Mouse (Mus musculus) intestine, embryonic 14.5 days (tissue): ENCODE measurements at regions not wholly inside any gene's neighbourhood (a gene's known extent, or its start where the extent isn't known, plus 50 kb on each side); places are given as distances from the start of the nearest gene placed in this dataset.
"Not testable (repeated sequence)": the region's sequence is repeated elsewhere in the genome, so short reads cannot be mapped to it uniquely, and the experiment has no call there.

Experiments
- ATAC-seq: fragments of 200-750 bp; cut with Nextera tagmentation; replicated peaks from 2 replicates; pipeline ENCODE4 v1.8.0; 2017; ENCODE audit warnings: low read depth, moderate number of reproducible peaks, moderate TSS enrichment, moderate library complexity; ENCODE audit not compliant: low FRiP score, low TSS enrichment
- DNase-seq: peaks from one replicate; pipeline ENCODE4 v3.0.0-alpha.2; 2018; ENCODE audit warnings: low spot score
- H3K27ac ChIP-seq: fragments of 300-500 bp; sonication (generic); 2 replicates; pipeline ENCODE4 v1.5.1; 2014; ENCODE audit warnings: low read depth, mild to moderate bottlenecking, control low read depth
- H3K27me3 ChIP-seq: fragments of 300-500 bp; sonication (generic); replicated peaks from 2 replicates; pipeline ENCODE4 v1.6.1; 2014; ENCODE audit warnings: low read length, control low read depth; ENCODE audit not compliant: control insufficient read depth, insufficient read depth
- H3K36me3 ChIP-seq: fragments of 300-500 bp; sonication (generic); 2 replicates; pipeline ENCODE4 v1.6.1; 2014; ENCODE audit warnings: low read length, control low read depth; ENCODE audit not compliant: control insufficient read depth, insufficient read depth
- H3K4me1 ChIP-seq: fragments of 300-500 bp; sonication (generic); replicated peaks from 2 replicates; pipeline ENCODE4 v1.6.1; 2014; ENCODE audit warnings: low read length, control low read depth, mixed read lengths; ENCODE audit not compliant: control insufficient read depth, insufficient read depth
- H3K4me2 ChIP-seq: fragments of 300-500 bp; sonication (generic); 2 replicates; pipeline ENCODE4 v1.6.1; 2014; ENCODE audit warnings: low read length
- H3K4me3 ChIP-seq: fragments of 300-500 bp; sonication (generic); 2 replicates; pipeline ENCODE4 v1.5.1; 2014; ENCODE audit warnings: low read depth, low read length, control low read depth, mixed read lengths
- H3K9ac ChIP-seq: fragments of 300-500 bp; sonication (generic); 2 replicates; pipeline ENCODE4 v1.6.1; 2014; ENCODE audit warnings: mild to moderate bottlenecking, low read length
- H3K9me3 ChIP-seq: fragments of 300-500 bp; sonication (generic); 2 replicates; pipeline ENCODE4 v1.6.1; 2016; ENCODE audit warnings: low read length, control low read depth; ENCODE audit not compliant: control insufficient read depth
- WGBS: fragments of 180-500 bp; shearing (Covaris S2); extraction: QIAGEN DNeasy Blood & Tissue Kit; methylation state at CpG from one replicate; pipeline ENCODE4 v1.1.7; 2014; 5-methylcytosine and 5-hydroxymethylcytosine counted together

DNA sequence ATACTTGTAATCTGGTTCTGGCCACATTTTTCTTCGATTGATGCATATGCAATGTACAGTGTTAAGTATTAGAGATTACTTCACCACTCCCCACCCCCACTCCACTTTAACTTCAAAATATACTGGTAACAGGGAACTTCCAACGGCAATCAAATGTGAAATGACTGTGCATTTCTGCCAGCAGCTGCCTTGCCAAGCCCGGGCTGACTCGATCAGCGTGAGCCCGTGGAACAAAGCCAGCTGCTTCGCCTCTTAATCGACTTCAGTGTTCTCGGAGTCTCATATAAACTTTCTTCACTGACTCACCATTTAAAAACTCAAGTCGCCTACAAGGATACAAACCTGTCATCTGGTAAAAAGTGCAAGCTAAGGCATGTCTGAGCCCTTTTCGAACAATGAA, 188.7 kb upstream of the L3mbtl3 start:
- no peak overlapping the region for H3K4me3 ChIP-seq
- H3K9ac ChIP-seq = no peak overlapping the region
- no peaks in the 10 kb centered on the region for H3K27me3 ChIP-seq
- H3K4me1 ChIP-seq = no peaks in the 10 kb centered on the region
- ATAC-seq = no peak
- no peak overlapping the region for H3K27ac ChIP-seq
- 27% methylated on average over 11 of the region's 11 CpGs for WGBS
- DNase-seq = no peak
- no peaks in the 10 kb centered on the region for H3K36me3 ChIP-seq
- no peaks in the 10 kb centered on the region for H3K9me3 ChIP-seq
- 0 out of 2 replicates have a peak overlapping the region, but pooled peaks have one; percentile 23 for H3K4me2 ChIP-seq

DNA sequence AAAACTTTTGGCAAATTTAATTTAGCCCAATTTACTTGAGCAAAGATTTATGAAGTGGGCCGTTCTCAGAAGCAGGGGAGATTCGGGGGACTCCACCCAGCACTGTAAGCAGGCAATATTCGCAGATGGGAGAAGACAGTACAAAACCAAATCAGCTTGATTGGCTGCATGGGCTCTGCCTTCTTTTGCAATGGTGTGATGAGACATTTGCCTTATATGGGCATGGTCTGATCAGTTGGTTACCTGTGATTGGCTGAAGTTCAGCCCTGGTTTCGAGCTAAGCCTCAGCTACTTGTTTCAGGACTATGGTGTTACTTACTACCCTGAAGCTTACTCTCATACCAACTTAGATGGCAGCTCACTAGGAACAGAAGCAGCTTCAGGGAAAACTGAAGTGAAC, 185.6 kb upstream of the Arhgap18 start:
- 73% methylated on average over 4 of the region's 4 CpGs for WGBS
- H3K36me3 ChIP-seq = no peaks in the 10 kb centered on the region
- no peak overlapping the region for H3K4me2 ChIP-seq
- DNase-seq = no peak
- no peak for ATAC-seq
- H3K9me3 ChIP-seq = no peaks in the 10 kb centered on the region
- no peaks in the 10 kb centered on the region for H3K27me3 ChIP-seq
- H3K9ac ChIP-seq = no peak overlapping the region
- H3K4me3 ChIP-seq = no peak overlapping the region
- H3K27ac ChIP-seq = no peak overlapping the region
- H3K4me1 ChIP-seq = no peaks in the 10 kb centered on the region

- H3K4me3 ChIP-seq = no peak overlapping the region
Measured at GRCm38 (mm10) chr10:26570468-26570867, 182.8 kb upstream of the Arhgap18 start.

GRCm38 (mm10) chr10:26571377-26571776, 181.8 kb upstream of the Arhgap18 start:
- Histone ChIP-seq H3K27me3 (no peaks in the 10 kb centered on the region), H3K36me3 (no peaks in the 10 kb centered on the region), H3K27ac (no peak overlapping the region), H3K9me3 (no peaks in the 10 kb centered on the region), H3K4me2 (no peak overlapping the region), H3K9ac (no peak overlapping the region), H3K4me1 (no peaks in the 10 kb centered on the region), H3K4me3 (no peak overlapping the region)
- WGBS = 72% methylated on average over 1 of the region's 1 CpGs
- DNase-seq (no peak), ATAC-seq (no peak)

More at GRCm38 (mm10) chr10:26570468-26570867, 182.8 kb upstream of the Arhgap18 start:
- no peak overlapping the region for H3K9ac ChIP-seq
- H3K4me2 ChIP-seq = no peak overlapping the region
- no peak overlapping the region for H3K27ac ChIP-seq
- ATAC-seq (no peak), DNase-seq (no peak)
- H3K36me3 ChIP-seq = no peaks in the 10 kb centered on the region
- H3K27me3 ChIP-seq = no peaks in the 10 kb centered on the region
- 90% methylated on average over 5 of the region's 5 CpGs for WGBS
- H3K4me1 ChIP-seq = no peaks in the 10 kb centered on the region
- H3K9me3 ChIP-seq = no peaks in the 10 kb centered on the region

GRCm38 (mm10) chr10:26576153-26576552, 177.1 kb upstream of the Arhgap18 start:
- no peak overlapping the region for H3K9ac ChIP-seq
- H3K27me3 ChIP-seq = no peaks in the 10 kb centered on the region
- no peaks in the 10 kb centered on the region for H3K36me3 ChIP-seq
- no peak overlapping the region for H3K27ac ChIP-seq
- H3K9me3 ChIP-seq = no peaks in the 10 kb centered on the region
- no peak overlapping the region for H3K4me2 ChIP-seq
- H3K4me1 ChIP-seq = no peaks in the 10 kb centered on the region
- WGBS = 74% methylated on average over 3 of the region's 3 CpGs
- no peak overlapping the region for H3K4me3 ChIP-seq
- DNase-seq (no peak), ATAC-seq (no peak)

DNA sequence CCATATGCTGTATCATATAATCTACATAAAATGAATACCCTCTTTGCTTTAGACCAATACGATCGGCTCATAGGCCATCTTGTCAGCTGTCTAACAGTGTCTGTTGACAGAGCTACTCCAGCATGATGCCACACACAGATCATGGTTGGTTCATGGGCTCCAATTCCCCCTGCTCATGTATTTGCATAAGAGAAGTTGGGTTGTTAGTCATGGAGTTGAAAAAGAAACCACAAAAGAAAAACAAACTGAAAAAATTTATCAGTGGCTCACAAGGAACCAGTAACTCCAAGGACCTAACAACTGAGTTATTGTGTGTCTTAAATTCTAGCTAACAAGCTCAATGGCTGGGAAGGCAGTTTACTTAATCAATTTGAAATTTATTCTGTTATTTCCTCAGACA, 176.1 kb upstream of the Arhgap18 start:
- H3K4me3 ChIP-seq = no peak overlapping the region
- no peak for ATAC-seq
- H3K9ac ChIP-seq = no peak overlapping the region
- H3K27ac ChIP-seq = no peak overlapping the region
- no peaks in the 10 kb centered on the region for H3K36me3 ChIP-seq
- 88% methylated on average over 2 of the region's 2 CpGs for WGBS
- no peaks in the 10 kb centered on the region for H3K9me3 ChIP-seq
- no peaks in the 10 kb centered on the region for H3K4me1 ChIP-seq
- no peak for DNase-seq
- H3K4me2 ChIP-seq = no peak overlapping the region
- no peaks in the 10 kb centered on the region for H3K27me3 ChIP-seq

GRCm38 (mm10) chr10:26585106-26585505, 168.1 kb upstream of the Arhgap18 start:
- no peak for DNase-seq
- Histone ChIP-seq H3K27ac (no peak overlapping the region), H3K4me1 (no peaks in the 10 kb centered on the region), H3K36me3 (no peaks in the 10 kb centered on the region), H3K4me3 (no peak overlapping the region), H3K4me2 (no peak overlapping the region), H3K27me3 (no peaks in the 10 kb centered on the region), H3K9me3 (peaks cover 3% of the 10 kb centered on the region), H3K9ac (no peak overlapping the region)
- 81% methylated on average over 2 of the region's 2 CpGs for WGBS
- ATAC-seq = no peak

- not testable (repeated sequence) for H3K4me2 ChIP-seq, H3K4me3 ChIP-seq, H3K27me3 ChIP-seq, DNase-seq, H3K9me3 ChIP-seq, ATAC-seq, H3K9ac ChIP-seq, H3K36me3 ChIP-seq, H3K27ac ChIP-seq, H3K4me1 ChIP-seq
- 76% methylated on average over 4 of the region's 4 CpGs for WGBS
Measured at GRCm38 (mm10) chr10:26607081-26607480, 146.1 kb upstream of the Arhgap18 start.

- Histone ChIP-seq H3K4me2 (no peak overlapping the region), H3K27me3 (no peaks in the 10 kb centered on the region), H3K4me1 (no peaks in the 10 kb centered on the region), H3K36me3 (no peaks in the 10 kb centered on the region), H3K27ac (no peak overlapping the region), H3K9ac (no peak overlapping the region), H3K4me3 (no peak overlapping the region), H3K9me3 (no peaks in the 10 kb centered on the region)
- DNase-seq (no peak), ATAC-seq (no peak)
Measured at GRCm38 (mm10) chr10:26611246-26611645, 142.0 kb upstream of the Arhgap18 start.
